Mouse (Mus musculus): ENCODE measurements around the gene Card10. TPM values are rescaled to one million over a fixed set of nuclear protein-coding genes. Genes with fewer than 3 reads are reported as not detected.

The Card10 gene
- polyA plus RNA-seq, 1 experiment = 6.4 TPM

DNA sequence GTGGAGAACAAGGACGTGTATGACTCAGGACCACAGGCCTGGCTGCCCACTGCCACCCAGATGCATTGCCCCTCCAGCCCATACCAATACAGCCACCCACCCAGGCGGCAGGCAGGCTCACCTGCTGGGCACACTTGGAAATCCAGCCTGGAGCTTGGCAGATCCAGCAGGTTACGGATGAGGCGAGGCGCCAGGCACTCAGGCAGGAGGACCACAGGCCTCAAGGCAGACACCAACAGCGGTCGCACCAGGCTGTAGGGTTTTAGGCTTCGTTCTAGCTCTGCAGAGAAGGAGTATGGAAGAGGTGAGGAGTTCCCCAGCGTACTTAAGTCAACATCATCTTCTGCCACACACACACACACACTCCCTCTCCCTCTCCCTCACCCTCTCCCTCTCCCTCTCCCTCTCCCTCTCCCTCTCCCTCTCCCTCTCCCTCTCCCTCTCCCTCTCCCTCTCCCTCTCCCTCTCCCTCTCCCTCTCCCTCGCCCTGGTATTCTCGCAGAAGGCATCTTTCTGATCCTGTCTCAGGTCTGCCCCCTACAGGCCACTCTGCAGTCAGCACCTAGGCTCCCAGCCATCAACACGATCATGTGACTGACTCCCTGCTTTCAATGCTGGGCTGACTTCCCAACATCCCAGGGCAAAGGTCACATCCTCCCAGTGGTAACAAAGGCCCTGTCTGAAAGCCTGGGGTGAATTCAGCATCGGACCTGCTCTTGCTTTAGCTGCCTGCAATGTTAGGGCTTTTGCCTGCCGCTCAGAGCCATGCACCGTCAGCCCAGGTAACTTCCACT is 24.6 kb downstream of the Card10 start:
- WGBS = 68% methylated on average over 13 of the region's 15 CpGs
- TF ChIP-seq POLR2A (IDR thresholded peaks at IDR 0.05; ENCODE audit: low read depth, low read length) = no peak
- peak; percentile 84; the same call in 1 of the 2 replicates for TF ChIP-seq CTCF (IDR thresholded peaks at IDR 0.05; ENCODE audit: extremely low read depth, insufficient read depth, insufficient read length, insufficient replicate concordance)
- no peaks in the 10 kb centered on the region; the same call in 1 of the 2 replicates for H3K36me3 ChIP-seq (ENCODE audit: control insufficient read depth, insufficient read depth, low read length)
- H3K27me3 ChIP-seq (ENCODE audit: control insufficient read depth, insufficient read depth, low read length) = no peaks in the 10 kb centered on the region
- no peak overlapping the region for H3K4me3 ChIP-seq (ENCODE audit: extremely low read depth, insufficient read depth, insufficient read length)
- peak; percentile 28 to 73 for DNase-seq (ENCODE audit: low read depth in 1 of 2, low spot score in 2 of 2)
- peaks cover 2% of the 10 kb centered on the region; the same call in 1 of the 2 replicates for H3K4me1 ChIP-seq (ENCODE audit: control insufficient read depth, insufficient read depth, insufficient read length)
- no peak overlapping the region for H3K27ac ChIP-seq (ENCODE audit: insufficient read depth, low read length)

DNA sequence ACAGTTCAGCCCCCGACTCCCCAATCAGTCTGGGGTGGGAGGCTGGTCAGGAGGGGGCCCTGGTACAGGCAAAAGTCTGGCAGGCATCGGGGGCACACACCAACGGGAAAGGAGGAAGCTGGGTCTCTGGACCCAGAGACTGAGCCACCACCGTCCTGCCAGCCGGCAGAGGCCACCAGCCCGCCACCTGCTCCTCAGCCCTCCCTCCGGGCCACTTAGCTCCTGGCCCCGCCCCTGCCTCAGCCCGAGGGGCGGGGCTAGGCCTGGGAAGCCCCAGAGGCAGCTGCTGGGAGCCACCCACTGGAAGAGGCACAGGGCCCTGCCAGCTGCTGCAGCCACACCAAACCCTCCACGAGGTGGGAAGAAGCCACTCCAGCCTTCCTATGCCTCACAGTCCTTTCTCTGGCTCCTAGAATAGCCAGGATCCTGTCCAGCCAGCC is 29.5 kb downstream of the Card10 start, which contains the start of gene Mfng:
Mfng (minus strand) TSS at position 186 of the 440 bp plus-strand sequence.
- DNase-seq (ENCODE audit: low read depth in 1 of 2, low spot score in 2 of 2) = peak; percentile 77 to 89
- H3K4me3 ChIP-seq (ENCODE audit: extremely low read depth, insufficient read depth, insufficient read length) = peak within 1 kb of the TSS; percentile 65
- no peak for TF ChIP-seq CTCF (IDR thresholded peaks at IDR 0.05; ENCODE audit: extremely low read depth, insufficient read depth, insufficient read length, insufficient replicate concordance)
- peak; percentile 92 for TF ChIP-seq POLR2A (IDR thresholded peaks at IDR 0.05; ENCODE audit: low read depth, low read length)
- WGBS = 2% methylated on average over 10 of the region's 11 CpGs
- H3K36me3 ChIP-seq (ENCODE audit: control insufficient read depth, insufficient read depth, low read length) = peaks cover 5% of the 10 kb centered on the region
- peak within 1 kb of the TSS; percentile 90 for H3K27ac ChIP-seq (ENCODE audit: insufficient read depth, low read length)
- H3K27me3 ChIP-seq (ENCODE audit: control insufficient read depth, insufficient read depth, low read length) = no peaks in the 10 kb centered on the region
- peaks cover 6% of the 10 kb centered on the region; the same call in 1 of the 2 replicates for H3K4me1 ChIP-seq (ENCODE audit: control insufficient read depth, insufficient read depth, insufficient read length)

DNA sequence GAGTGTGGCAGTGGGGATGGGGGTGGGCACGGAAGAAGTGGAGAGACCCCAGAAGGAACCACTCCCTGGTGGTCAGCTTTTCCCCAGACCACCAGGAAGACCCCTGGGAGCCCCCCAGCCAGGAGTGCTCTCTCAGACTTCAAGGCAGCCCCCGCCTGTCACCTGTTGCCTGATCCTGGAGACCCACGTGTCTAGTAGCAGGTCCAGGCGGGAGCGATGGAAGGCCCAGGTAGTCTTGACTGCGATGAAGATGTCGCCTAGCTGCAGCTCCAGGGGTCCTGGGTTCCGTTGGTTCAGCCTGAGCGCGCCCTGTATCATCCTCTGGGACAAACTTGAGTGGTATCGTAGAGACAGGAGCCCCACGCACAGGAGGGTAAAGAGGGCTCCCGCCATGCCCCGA is 30.0 kb downstream of the Card10 start:
- WGBS = 6% methylated on average over 14 of the region's 14 CpGs
- H3K27me3 ChIP-seq (ENCODE audit: control insufficient read depth, insufficient read depth, low read length) = no peaks in the 10 kb centered on the region
- H3K4me3 ChIP-seq (ENCODE audit: extremely low read depth, insufficient read depth, insufficient read length) = peak overlapping the region; percentile 65
- TF ChIP-seq CTCF (IDR thresholded peaks at IDR 0.05; ENCODE audit: extremely low read depth, insufficient read depth, insufficient read length, insufficient replicate concordance) = no peak
- no peak for TF ChIP-seq POLR2A (IDR thresholded peaks at IDR 0.05; ENCODE audit: low read depth, low read length)
- H3K4me1 ChIP-seq (ENCODE audit: control insufficient read depth, insufficient read depth, insufficient read length) = peaks cover 6% of the 10 kb centered on the region; the same call in 1 of the 2 replicates
- peaks cover 7% of the 10 kb centered on the region for H3K36me3 ChIP-seq (ENCODE audit: control insufficient read depth, insufficient read depth, low read length)
- H3K27ac ChIP-seq (ENCODE audit: insufficient read depth, low read length) = peak overlapping the region; percentile 90
- DNase-seq (ENCODE audit: low read depth in 1 of 2, low spot score in 2 of 2) = peak in 1 of 2 experiments; percentile 15

DNA sequence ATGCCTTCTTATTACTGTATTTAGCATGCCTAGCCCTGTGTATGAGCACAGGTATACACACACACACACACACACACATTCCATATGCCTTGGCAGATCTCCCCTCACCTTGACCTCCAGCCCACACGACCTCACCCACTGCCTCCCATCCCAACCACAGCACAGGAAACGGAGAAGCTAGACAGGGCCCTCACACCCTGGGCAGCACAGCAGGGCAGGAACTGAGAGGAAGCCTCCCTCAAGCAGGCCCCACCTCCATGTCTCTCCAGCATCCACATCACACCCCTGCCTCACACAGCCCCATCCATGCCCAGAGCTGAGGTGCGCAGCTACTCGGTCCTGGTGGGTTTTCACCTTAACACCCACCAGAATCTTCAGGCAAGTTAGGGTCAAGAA is 30.5 kb downstream of the Card10 start:
- peak in 1 of 2 experiments; percentile 61 for DNase-seq (ENCODE audit: low read depth in 1 of 2, low spot score in 2 of 2)

DNA sequence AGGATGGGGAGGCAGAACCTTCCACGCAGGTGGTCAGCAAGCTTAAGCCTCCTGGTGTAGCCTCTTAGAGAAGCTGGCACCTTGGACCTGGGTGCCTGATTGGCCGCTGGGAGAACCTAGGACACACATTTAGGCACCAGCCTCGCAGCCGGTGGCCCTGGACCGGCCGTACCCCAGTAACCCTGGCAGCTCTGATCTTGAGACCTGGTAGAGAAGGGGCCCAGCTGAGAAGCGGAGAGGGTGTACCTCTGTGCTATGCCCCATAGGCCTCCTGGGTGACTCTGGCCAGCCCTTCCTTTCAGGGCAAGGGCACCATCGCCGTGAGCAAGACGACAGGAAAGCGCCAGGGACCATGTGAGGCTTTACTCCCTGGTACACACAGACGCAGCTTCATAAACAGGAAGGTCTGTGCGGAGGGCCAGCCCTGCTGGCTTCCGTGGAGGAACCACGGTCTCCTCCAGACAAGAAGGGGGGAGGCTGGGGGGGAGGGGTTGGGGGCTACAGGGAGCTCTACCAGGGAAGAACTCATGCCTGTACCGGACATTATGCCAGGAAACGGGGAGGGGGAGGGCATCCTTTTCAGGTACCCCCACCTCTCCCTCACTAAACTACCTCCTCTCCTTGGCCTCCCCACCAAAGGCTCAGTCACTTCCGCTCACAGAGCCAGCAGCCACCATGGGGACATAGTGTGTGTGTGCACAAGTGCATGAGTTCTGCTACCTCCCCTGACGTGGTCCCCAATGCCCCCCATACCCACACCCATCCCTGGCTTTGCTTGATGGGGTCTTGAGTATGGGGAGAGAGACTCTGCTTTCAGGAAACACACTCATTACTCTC is 31.1 kb downstream of the Card10 start:
- Histone ChIP-seq H3K27me3 (ENCODE audit: control insufficient read depth, insufficient read depth, low read length) (no peaks in the 10 kb centered on the region), H3K4me3 (ENCODE audit: extremely low read depth, insufficient read depth, insufficient read length) (peak overlapping the region; percentile 65), H3K4me1 (ENCODE audit: control insufficient read depth, insufficient read depth, insufficient read length) (peaks cover 6% of the 10 kb centered on the region; the same call in 1 of the 2 replicates), H3K27ac (ENCODE audit: insufficient read depth, low read length) (peak overlapping the region; percentile 90), H3K36me3 (ENCODE audit: control insufficient read depth, insufficient read depth, low read length) (peaks cover 10% of the 10 kb centered on the region)
- no peak; the same call in none of the 2 replicates for TF ChIP-seq POLR2A (IDR thresholded peaks at IDR 0.05; ENCODE audit: low read depth, low read length)
- TF ChIP-seq CTCF (IDR thresholded peaks at IDR 0.05; ENCODE audit: extremely low read depth, insufficient read depth, insufficient read length, insufficient replicate concordance) = no peak
- 3% methylated on average over 19 of the region's 19 CpGs for WGBS
- DNase-seq (ENCODE audit: low read depth in 1 of 2, low spot score in 2 of 2) = peak; percentile 19 to 69

More for the DNA sequence above, 30.5 kb downstream of the Card10 start:
- TF ChIP-seq POLR2A (IDR thresholded peaks at IDR 0.05; ENCODE audit: low read depth, low read length) (peak; percentile 20; the same call in 1 of the 2 replicates), CTCF (IDR thresholded peaks at IDR 0.05; ENCODE audit: extremely low read depth, insufficient read depth, insufficient read length, insufficient replicate concordance) (no peak)
- peak overlapping the region; percentile 65 for H3K4me3 ChIP-seq (ENCODE audit: extremely low read depth, insufficient read depth, insufficient read length)
- no peaks in the 10 kb centered on the region for H3K27me3 ChIP-seq (ENCODE audit: control insufficient read depth, insufficient read depth, low read length)
- peaks cover 6% of the 10 kb centered on the region; the same call in 1 of the 2 replicates for H3K4me1 ChIP-seq (ENCODE audit: control insufficient read depth, insufficient read depth, insufficient read length)
- H3K36me3 ChIP-seq (ENCODE audit: control insufficient read depth, insufficient read depth, low read length) = peaks cover 7% of the 10 kb centered on the region
- 4% methylated on average over 4 of the region's 4 CpGs for WGBS
- peak overlapping the region; percentile 90 for H3K27ac ChIP-seq (ENCODE audit: insufficient read depth, low read length)

DNA sequence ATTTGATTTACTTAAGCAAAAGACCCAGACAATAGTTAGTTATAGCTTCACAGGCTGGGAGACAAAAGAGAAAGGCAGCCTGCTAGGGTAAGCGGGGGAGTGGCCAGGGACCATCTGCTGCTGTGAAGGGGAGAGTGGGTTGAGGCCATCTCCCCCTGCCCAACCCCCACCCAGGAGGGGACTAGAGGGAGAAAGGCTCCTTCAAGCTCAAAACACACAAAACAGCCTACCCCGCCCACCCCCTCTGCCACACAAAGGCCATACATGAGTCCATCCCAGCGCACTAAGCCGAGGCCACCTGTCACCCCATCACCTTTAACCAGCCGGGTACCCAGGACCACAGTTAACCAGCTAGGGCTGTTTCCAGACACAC is 31.9 kb downstream of the Card10 start:
- 17% methylated on average over 5 of the region's 5 CpGs for WGBS
- H3K36me3 ChIP-seq (ENCODE audit: control insufficient read depth, insufficient read depth, low read length) = peaks cover 10% of the 10 kb centered on the region
- H3K4me3 ChIP-seq (ENCODE audit: extremely low read depth, insufficient read depth, insufficient read length) = peak overlapping the region; percentile 65
- peaks cover 6% of the 10 kb centered on the region; the same call in 1 of the 2 replicates for H3K4me1 ChIP-seq (ENCODE audit: control insufficient read depth, insufficient read depth, insufficient read length)
- peak overlapping the region; percentile 90 for H3K27ac ChIP-seq (ENCODE audit: insufficient read depth, low read length)
- H3K27me3 ChIP-seq (ENCODE audit: control insufficient read depth, insufficient read depth, low read length) = no peaks in the 10 kb centered on the region
- TF ChIP-seq POLR2A (IDR thresholded peaks at IDR 0.05; ENCODE audit: low read depth, low read length) (no peak), CTCF (IDR thresholded peaks at IDR 0.05; ENCODE audit: extremely low read depth, insufficient read depth, insufficient read length, insufficient replicate concordance) (no peak)
- DNase-seq (ENCODE audit: low read depth in 1 of 2, low spot score in 2 of 2) = no peak

Measured in spleen, adult 2 months (tissue).